Mouse (Mus musculus) mesoderm, embryonic 11.5 days (tissue): ENCODE measurements around the gene Atp1b3.
"Not testable (repeated sequence)": the region's sequence is repeated elsewhere in the genome, so short reads cannot be mapped to it uniquely, and the experiment has no call there.

Experiments used
- DNase-seq: peaks from one replicate; pipeline ENCODE4 v3.0.0-alpha.2; 2012; ENCODE audit warnings: low read depth, low spot score

Gene Atp1b3

GRCm38 (mm10) chr9:96363581-96364140 is 581 bp downstream of the Atp1b3 start:
- peak; percentile 63 for DNase-seq

DNA sequence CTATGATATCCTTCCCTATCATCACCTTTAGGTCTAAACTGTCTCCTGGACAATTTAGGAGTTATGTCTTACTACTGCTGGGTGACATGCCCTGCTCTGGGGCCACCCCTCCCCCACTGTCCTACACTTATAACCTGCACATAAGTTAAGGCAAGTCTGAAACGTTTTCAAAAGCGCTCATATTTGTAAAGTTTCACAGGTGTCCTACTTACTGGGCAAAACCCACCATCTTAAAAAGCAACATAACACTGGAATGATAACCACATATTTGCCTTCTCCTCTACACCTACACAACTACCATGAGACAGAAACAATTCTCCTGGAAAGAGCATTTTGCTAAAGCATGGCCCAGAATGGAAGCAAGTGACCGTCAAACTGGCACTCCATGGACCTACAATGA is 4.2 kb downstream of the Atp1b3 start:
- no peak for DNase-seq

DNA sequence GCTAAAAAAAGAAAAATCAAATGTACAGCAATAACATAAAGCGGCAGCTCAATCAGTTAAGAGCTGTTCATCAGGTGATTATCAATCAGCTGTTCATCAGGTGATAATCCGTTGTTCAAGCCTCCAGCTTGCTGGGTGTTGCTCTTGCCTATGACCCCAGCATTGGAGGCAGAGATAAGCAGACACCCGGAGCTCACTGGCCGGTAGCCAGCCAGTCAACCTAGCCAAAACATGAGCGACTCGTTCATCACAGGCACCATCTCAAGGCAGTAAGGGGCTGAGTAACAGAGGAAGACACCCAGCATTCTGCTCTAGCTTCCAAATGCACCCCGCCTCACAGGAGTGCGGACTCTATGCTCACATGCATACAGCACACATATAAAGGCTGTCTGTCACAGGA is 10.4 kb downstream of the Atp1b3 start:
- no peak for DNase-seq

DNA sequence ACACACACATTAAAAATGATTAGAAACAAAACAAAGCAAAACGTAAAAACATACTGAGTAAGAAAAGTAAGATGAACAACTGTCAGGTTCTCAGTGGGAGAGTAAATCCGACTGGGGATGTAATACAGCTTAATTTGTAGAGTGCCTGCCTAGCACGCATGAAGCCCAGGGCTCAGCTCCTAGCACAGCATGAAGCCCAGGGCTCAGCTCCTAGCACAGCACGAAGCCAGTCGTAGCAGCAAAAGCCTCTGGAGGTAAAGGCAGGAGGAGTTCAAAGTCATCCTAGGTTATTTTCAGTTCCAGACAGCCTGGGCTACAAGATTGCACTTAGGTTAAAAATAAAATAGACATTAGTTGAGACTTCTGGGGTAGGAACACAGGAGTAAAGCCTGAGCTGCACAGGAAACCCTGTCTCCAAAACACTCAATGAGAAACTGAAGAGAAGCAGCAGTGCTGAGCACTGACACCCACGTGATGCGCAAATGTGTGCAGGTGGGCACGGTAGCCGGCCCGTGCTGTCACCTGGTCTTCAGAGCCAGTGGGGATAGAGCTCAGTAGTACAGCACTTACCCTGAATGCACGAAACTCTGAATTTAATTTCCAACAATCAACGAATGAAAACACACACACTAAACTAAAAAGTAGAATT is 11.0 kb downstream of the Atp1b3 start:
- no peak for DNase-seq

GRCm38 (mm10) chr9:96351771-96352170 is 12.5 kb downstream of the Atp1b3 start:
- DNase-seq, result not testable (repeated sequence)

DNA sequence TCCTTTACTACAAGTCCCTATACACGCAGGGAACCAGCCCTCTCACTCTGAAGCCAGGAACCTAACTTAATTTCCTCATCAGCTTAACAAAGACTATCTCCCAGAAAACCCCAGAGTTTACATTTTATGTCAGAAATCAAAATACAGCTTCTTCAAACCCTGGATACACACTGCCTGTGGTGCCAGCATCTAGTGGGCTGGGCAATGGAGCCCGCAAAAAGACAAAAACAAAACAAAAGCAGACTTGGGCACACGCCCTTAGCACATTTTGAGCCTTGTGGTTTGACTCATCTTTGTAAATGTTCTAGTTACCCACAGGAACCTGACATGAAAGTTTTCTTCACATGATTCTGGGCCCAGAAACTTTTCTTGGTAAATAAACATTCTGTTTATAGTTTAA is 13.8 kb downstream of the Atp1b3 start:
- no peak for DNase-seq

DNA sequence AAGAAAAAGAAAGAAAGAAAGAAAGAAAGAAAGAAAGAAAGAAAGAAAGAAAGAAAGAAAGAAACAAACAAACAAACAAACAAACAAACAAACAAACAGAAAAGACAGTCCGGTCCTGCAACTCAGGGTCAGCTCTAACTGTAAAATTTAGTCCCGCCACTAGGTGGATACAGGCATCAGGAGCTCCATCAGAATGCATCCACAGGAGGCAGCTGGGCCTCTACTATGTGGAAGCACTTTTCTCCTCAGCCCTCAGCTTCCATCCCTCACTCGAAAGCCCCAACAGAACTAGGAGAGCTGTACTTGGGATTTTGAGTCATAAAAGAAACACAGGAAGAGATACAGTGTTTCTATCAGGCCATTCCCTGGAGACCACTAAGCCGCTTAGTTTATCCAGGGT is 14.2 kb downstream of the Atp1b3 start:
- peak; percentile 59 for DNase-seq

DNA sequence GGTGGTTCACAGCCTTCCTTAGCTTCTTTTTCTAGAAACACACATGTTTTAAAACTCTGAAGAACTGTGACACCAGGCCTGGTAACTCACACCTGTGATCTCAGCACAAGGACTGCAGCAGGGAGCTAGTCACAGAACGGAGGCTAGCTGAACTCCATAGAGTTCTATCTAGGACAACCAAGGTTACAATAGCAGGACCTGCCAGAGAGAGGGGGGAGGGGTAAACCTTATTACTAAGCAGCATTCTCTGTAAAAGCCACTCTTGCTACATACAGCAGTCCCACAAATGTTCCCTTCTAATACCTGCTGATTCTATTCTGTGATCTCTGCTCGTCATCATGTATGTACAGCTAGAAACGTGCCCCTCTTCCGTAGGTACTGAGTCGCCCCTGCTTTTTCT is 15.4 kb downstream of the Atp1b3 start:
- DNase-seq, result no peak

- DNase-seq, result no peak
Observed at GRCm38 (mm10) chr9:96345750-96346149, 18.5 kb downstream of the Atp1b3 start.

DNA sequence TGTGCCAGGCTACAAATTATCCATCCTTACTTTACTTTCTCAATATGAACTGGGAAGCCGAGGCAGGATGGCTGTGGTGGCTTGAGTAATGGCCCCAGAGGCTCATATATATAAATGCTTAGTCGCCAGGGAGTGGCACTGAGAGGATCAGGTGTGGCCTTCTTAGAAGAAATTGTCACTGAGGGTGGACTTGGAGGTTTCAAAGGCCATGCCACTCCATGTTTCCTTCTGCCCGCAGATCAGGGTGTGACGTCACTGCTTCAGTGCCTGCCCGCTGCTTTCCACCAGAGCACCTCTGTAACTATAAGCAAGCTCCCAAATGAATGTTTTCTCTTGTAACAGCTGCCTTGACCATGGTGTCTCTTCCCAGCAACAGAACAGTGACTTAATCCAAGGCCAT is 33.1 kb downstream of the Atp1b3 start:
- no peak for DNase-seq

GRCm38 (mm10) chr9:96328226-96328625 is 36.0 kb downstream of the Atp1b3 start:
- no peak for DNase-seq

GRCm38 (mm10) chr9:96326496-96326923 is 37.7 kb downstream of the Atp1b3 start:
- DNase-seq, result no peak

DNA sequence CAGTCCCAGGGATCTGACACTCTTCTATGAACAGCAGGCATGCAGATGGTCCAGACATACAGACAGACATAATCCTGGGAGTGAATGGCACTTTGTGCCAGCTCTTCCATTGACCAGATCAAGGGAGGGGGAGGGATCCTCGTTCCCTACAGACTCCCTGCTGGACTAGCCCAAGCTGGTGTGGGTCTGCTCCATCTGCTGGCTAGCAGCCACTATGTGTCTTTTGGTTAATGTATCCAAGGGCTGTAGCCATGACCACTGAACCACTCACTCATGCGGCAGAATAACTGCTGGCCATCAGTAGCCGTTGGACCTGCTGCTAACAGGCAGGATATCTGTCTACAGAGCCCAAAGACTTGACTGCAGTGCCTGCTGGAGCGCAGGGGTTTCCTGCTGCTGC is 39.7 kb downstream of the Atp1b3 start:
- DNase-seq, result peak; percentile 23

GRCm38 (mm10) chr9:96322411-96323152 is 41.7 kb downstream of the Atp1b3 start:
- DNase-seq, result no peak

- DNase-seq, result no peak
Observed at GRCm38 (mm10) chr9:96320551-96320980, 43.7 kb downstream of the Atp1b3 start.

- no peak for DNase-seq
Observed at GRCm38 (mm10) chr9:96319333-96319732, 44.9 kb downstream of the Atp1b3 start.

GRCm38 (mm10) chr9:96312074-96312473 is 52.2 kb downstream of the Atp1b3 start:
- no peak for DNase-seq

DNA sequence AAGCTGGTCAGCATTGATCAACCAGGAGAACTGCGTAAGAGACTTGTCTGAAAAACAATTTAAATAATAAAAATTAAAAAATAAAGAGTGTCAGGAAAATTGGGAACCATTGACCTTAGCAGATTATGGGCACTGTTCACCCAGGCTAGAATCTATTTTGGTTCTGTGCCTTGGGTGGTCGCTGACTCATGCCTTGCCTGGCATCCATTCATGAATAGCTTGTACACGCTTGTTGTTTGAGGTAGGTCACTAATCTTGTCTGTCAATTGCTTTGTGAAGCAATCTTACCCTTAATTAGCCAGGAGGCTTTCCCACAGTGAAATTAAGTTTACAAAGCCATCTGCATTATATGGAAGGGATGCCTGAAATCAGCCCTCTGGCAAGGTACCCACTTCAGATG is 55.4 kb downstream of the Atp1b3 start:
- no peak for DNase-seq

- no peak for DNase-seq
Observed at GRCm38 (mm10) chr9:96299324-96300008, 64.8 kb downstream of the Atp1b3 start.

DNA sequence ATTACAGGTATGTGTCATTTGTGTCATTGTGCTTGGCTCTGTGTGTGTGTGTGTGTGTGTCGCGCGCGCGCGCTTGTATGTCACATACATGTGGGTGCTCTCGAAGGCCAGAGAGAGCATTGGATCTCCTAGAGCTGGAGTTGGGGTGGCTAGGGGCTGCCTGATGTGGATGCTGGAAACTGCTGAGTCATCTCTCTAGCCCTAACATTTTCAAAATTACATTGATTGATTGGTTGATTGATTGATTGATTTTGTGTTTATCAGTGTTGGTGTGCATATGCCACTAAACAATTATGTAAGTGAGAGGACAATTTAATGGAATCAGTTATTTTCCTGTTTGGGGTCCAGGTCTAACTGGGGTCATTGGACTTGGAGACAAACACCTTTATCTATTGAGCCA is 72.1 kb downstream of the Atp1b3 start:
- no peak for DNase-seq

DNA sequence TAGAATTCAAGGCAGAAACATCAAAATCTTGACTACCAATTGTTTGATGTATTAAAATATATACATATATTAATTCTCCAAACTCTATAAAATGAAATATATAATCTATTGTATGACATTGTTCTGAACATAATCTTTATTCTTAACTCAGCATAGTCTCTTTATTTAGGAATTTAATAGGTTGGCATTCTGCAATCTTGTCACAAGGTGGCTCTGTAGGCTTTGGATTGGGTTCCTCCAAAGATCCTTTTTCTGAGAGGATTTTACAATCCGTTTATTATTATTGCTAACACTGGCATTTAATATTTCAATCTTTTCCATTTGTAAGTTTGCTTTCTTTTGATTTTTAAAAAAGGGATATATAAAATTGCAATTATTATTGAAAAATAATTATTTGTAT is 79.3 kb downstream of the Atp1b3 start:
- no peak for DNase-seq
